Mouse (Mus musculus) left cerebral cortex, adult 8-10 months (tissue): ENCODE data around the gene Rps10. TPM values are rescaled to one million over a fixed set of nuclear protein-coding genes. Genes with fewer than 3 reads are reported as not detected.

Experiments used
- total RNA-seq, 4 experiments: library from RNA; stranded (reverse); gene quantifications; 2 replicates each; pipeline ENCODE4 v1.2.4; 2022

Gene Rps10
- total RNA-seq, 4 experiments from 2014 or later: 424 to 529 (median 492) TPM

Other genes with a start within 250 kb of the Rps10 start
- 10 to 100 TPM; 28.5 to 39.0 (median 32.3) TPM for gene Grm4, start 115.3 kb downstream of the Rps10 start, total RNA-seq
- gene Hmga1, start 80.2 kb downstream of the Rps10 start, total RNA-seq: 10 to 100 TPM; 43.7 to 50.0 (median 47.5) TPM
- gene AI413582, start 70.9 kb downstream of the Rps10 start, total RNA-seq: 10 to 100 TPM; 61.5 to 87.6 (median 74.4) TPM
- 100 to 1,000 TPM; 583 to 634 (median 585) TPM for gene Nudt3, start 13.2 kb downstream of the Rps10 start, total RNA-seq
- gene RPS10-NUDT3, start 1.4 kb downstream of the Rps10 start, total RNA-seq: 1 to 10 TPM in 1 of 4 experiments, not detected in 3; 2.0 TPM
- 100 to 1,000 TPM; 377 to 404 (median 391) TPM for gene Pacsin1, start 18.8 kb upstream of the Rps10 start, total RNA-seq
- gene Spdef, start 92.3 kb upstream of the Rps10 start, total RNA-seq: 1 to 10 TPM in 1 of 4 experiments, under 1 TPM in 3; 0.35 to 1.4 (median 0.50) TPM
- gene D17Wsu92e, start 184.0 kb upstream of the Rps10 start, total RNA-seq: 100 to 1,000 TPM; 203 to 227 (median 213) TPM
- gene Snrpc, start 201.5 kb upstream of the Rps10 start, total RNA-seq: 10 to 100 TPM; 41.8 to 48.9 (median 42.4) TPM
- 10 to 100 TPM; 18.9 to 23.6 (median 21.8) TPM for gene Uhrf1bp1, start 219.8 kb upstream of the Rps10 start, total RNA-seq